Mouse (Mus musculus) adrenal gland, postnatal 0 days (tissue): Measurements from ENCODE around the gene Drd3. TPM values are rescaled to one million over a fixed set of nuclear protein-coding genes. Genes with fewer than 3 reads are reported as not detected.

Experiments
- microRNA-seq: library from miRNA; unstranded; fragments of <30 nt; microRNA quantifications from one replicate; pipeline ENCODE4, GENCODE M21; 2016; ENCODE audit warnings: borderline replicate concordance; ENCODE audit not compliant: insufficient number of aligned reads
- polyA plus RNA-seq: library from polyadenylated mRNA; unstranded; fragments of >200 nt; fragmentation: Nextera tagmentation; extraction: Ambion mirVana; gene quantifications from 2 replicates; pipeline ENCODE4 v1.2.1, GENCODE M21; 2015

The Drd3 gene
- polyA plus RNA-seq = not detected in 2 replicates

GRCm38 (mm10) chr16:43753751-43754150 lies at the start of gene Drd3:
Drd3 (plus strand) TSS chr16:43754026.

Small RNAs within 50 kb of the gene (microRNA-seq; reads per million reads assigned to microRNA genes)
- gene Gm25996 = not detected

Other genes with a start within 250 kb of the Drd3 start
- 0.27 TPM in 1 of 2 replicates, not detected in the other for gene Tigit, start 89.9 kb upstream of the Drd3 start, polyA plus RNA-seq
- 8.0 and 11.2 TPM in 2 replicates for gene Ccdc191, start 135.8 kb downstream of the Drd3 start, polyA plus RNA-seq
- 10.7 and 12.9 TPM in 2 replicates for gene Qtrt2, start 172.8 kb downstream of the Drd3 start, polyA plus RNA-seq
- gene Zdhhc23, start 225.8 kb downstream of the Drd3 start, polyA plus RNA-seq = 0.16 and 0.17 TPM in 2 replicates